Mouse (Mus musculus) heart, postnatal 0 days (tissue): ENCODE data around the gene Rab10. TPM values are rescaled to one million over a fixed set of nuclear protein-coding genes. Genes with fewer than 3 reads are reported as not detected.

Source experiments
- ATAC-seq: fragments of 200-750 bp; cut with Nextera tagmentation; 2 replicates; pipeline ENCODE4 v1.8.0; 2017; ENCODE audit warnings: low read depth, moderate number of reproducible peaks, moderate library complexity; ENCODE audit not compliant: insufficient read depth
- DNase-seq: peaks from one replicate; pipeline ENCODE4 v3.0.0-alpha.2; 2016; ENCODE audit warnings: low spot score
- H3K27ac ChIP-seq: fragments of 300-500 bp; sonication (generic); 2 replicates; pipeline ENCODE4 v1.5.1; 2014; ENCODE audit warnings: low read depth, mild to moderate bottlenecking
- H3K27me3 ChIP-seq: fragments of 300-500 bp; sonication (generic); 2 replicates; pipeline ENCODE4 v1.6.1; 2014; ENCODE audit warnings: low read length, mixed read lengths; ENCODE audit not compliant: control insufficient read depth, insufficient read depth
- H3K36me3 ChIP-seq: fragments of 300-500 bp; sonication (generic); replicated peaks from 2 replicates; pipeline ENCODE4 v1.6.1; 2014; ENCODE audit warnings: low read length, mixed read lengths; ENCODE audit not compliant: control insufficient read depth, insufficient read depth
- H3K4me1 ChIP-seq: fragments of 300-500 bp; sonication (generic); 2 replicates; pipeline ENCODE4 v1.6.1; 2014; ENCODE audit warnings: antibody characterized with exemption; ENCODE audit not compliant: control insufficient read depth, insufficient read depth
- H3K4me2 ChIP-seq: fragments of 300-500 bp; sonication (generic); 2 replicates; pipeline ENCODE4 v1.6.1; 2014; ENCODE audit warnings: low read depth, mild to moderate bottlenecking, low read length, moderate library complexity
- H3K4me3 ChIP-seq: fragments of 300-500 bp; sonication (generic); 2 replicates; pipeline ENCODE4 v1.5.1; 2014; ENCODE audit warnings: low read depth, low read length
- H3K9ac ChIP-seq: fragments of 300-500 bp; sonication (generic); replicated peaks from 2 replicates; pipeline ENCODE4 v1.6.1; 2014; ENCODE audit warnings: low read depth, low read length, mixed read lengths
- H3K9me3 ChIP-seq: fragments of 300-500 bp; sonication (generic); replicated peaks from 2 replicates; pipeline ENCODE4 v1.6.1; 2016; ENCODE audit warnings: low read length; ENCODE audit not compliant: control insufficient read depth
- CTCF ChIP-seq: IDR thresholded peaks from 2 replicates; pipeline ENCODE4 v1.5.1; 2016; ENCODE audit warnings: antibody characterized with exemption, control low read depth, low read depth
- EP300 ChIP-seq: IDR thresholded peaks from 2 replicates; pipeline ENCODE4 v1.6.1; 2016; ENCODE audit warnings: antibody characterized with exemption, low read depth
- WGBS: fragments of 180-500 bp; shearing (Covaris S2); extraction: QIAGEN DNeasy Blood & Tissue Kit; methylation state at CpG from one replicate; pipeline ENCODE4 v1.1.7; 2014; 5-methylcytosine and 5-hydroxymethylcytosine counted together
- polyA plus RNA-seq: library from polyadenylated mRNA; unstranded; fragments of >200 nt; fragmentation: Nextera tagmentation; extraction: Ambion mirVana; gene quantifications from 2 replicates; pipeline ENCODE4 v1.2.1, GENCODE M21; 2015
- total RNA-seq: library from RNA; depleted of rRNA; stranded (reverse); fragments of >200 nt; gene quantifications from 2 replicates; pipeline ENCODE4 v1.2.3, GENCODE M21; 2014; ENCODE audit warnings: low replicate concordance

Rab10 gene
- total and polyA plus RNA-seq, 2 experiments from 2014 or later: 56.2 to 91.4 TPM

DNA sequence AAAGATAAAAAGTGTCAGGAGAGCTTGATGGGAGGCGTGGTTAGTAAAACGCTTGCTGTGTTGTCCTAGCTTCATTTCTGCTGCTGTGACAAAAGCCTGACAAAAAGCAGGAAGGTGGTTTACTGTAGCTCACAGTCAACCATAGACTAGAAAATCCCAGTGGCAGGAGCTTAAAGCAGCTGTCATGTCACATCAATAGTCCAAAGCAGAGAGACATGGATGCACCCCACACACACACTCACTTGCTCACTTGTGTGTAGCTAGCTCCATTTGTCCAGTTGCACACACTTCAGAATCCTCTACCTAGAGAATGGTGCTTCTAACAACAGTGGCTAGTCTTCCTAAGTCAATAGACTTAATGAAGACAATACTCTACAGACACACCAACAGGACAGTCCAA is 42.4 kb downstream of the Rab10 start:
- 83% methylated on average over 2 of the region's 2 CpGs for WGBS
- Histone ChIP-seq H3K9ac (no peak overlapping the region), H3K27me3 (no peaks in the 10 kb centered on the region), H3K4me1 (0 out of 2 replicates have a peak, but pooled peaks cover 3% of the 10 kb centered on the region), H3K4me2 (no peak overlapping the region), H3K4me3 (no peak overlapping the region), H3K27ac (no peak overlapping the region), H3K9me3 (no peaks in the 10 kb centered on the region), H3K36me3 (peaks cover 3% of the 10 kb centered on the region; the same call in 1 of the 2 replicates)
- DNase-seq (no peak), ATAC-seq (no peak)
- TF ChIP-seq EP300 (no peak), CTCF (no peak)

DNA sequence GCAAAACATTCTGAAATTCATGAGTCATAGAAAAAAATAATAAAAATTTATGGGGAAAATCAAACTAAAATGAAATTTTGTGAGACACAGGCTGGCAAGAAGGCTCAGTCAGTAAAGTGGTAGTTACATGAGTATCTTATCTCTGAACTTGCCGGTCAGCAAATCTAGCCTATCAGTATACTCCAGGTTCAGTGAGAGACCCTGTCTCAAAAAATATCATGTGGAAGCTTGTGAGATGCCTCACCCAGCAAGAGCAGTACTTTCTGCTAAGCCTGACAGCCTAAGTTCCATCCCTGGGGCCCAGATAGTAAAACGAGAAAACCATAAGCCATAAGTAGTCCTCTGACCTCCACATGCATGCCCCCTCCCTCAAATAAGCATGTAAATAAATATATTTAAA is 44.6 kb downstream of the Rab10 start:
- no peak overlapping the region for H3K4me2 ChIP-seq
- H3K9ac ChIP-seq: no peak overlapping the region
- no peaks in the 10 kb centered on the region for H3K9me3 ChIP-seq
- H3K36me3 ChIP-seq: peaks cover 3% of the 10 kb centered on the region; the same call in 1 of the 2 replicates
- H3K27me3 ChIP-seq: no peaks in the 10 kb centered on the region
- H3K4me1 ChIP-seq: 0 out of 2 replicates have a peak, but pooled peaks cover 3% of the 10 kb centered on the region
- DNase-seq: no peak
- no peak for ATAC-seq
- no peak overlapping the region for H3K4me3 ChIP-seq
- 66% methylated on average over 2 of the region's 2 CpGs for WGBS
- H3K27ac ChIP-seq: no peak overlapping the region
- TF ChIP-seq CTCF (no peak), EP300 (no peak)

GRCm38 (mm10) chr12:3264449-3264848 is 45.3 kb downstream of the Rab10 start:
- Histone ChIP-seq H3K4me1 (0 out of 2 replicates have a peak, but pooled peaks cover 3% of the 10 kb centered on the region), H3K27me3 (no peaks in the 10 kb centered on the region), H3K9me3 (no peaks in the 10 kb centered on the region), H3K36me3 (peaks cover 3% of the 10 kb centered on the region; the same call in 1 of the 2 replicates), H3K9ac (no peak overlapping the region), H3K27ac (no peak overlapping the region), H3K4me3 (no peak overlapping the region), H3K4me2 (no peak overlapping the region)
- DNase-seq (no peak), ATAC-seq (no peak)
- TF ChIP-seq CTCF (no peak), EP300 (no peak)
- WGBS: 46% methylated on average over 2 of the region's 2 CpGs

DNA sequence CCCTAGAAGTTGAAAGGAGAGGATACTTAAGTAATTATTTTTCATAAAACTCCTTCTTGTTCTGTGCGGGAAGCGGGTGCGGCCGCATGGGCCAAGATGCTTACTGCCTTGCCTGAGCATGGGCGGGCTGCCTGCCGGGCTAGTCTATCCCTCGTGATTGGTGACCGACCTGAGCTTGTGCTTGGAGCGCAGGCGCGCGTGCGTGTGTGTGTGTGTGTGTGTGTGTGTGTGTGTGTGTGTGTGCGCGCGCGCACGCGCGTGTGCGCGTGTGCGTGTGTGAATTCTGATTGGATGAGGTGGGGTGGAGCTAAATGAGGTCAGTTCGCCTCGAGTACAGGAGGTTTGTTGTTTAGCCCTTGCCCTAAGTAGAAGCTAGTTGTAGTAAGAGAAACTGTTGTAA is 48.2 kb downstream of the Rab10 start:
- DNase-seq (no peak), ATAC-seq (no peak)
- no peak overlapping the region for H3K4me3 ChIP-seq
- H3K9ac ChIP-seq: no peak overlapping the region
- 0 out of 2 replicates have a peak, but pooled peaks cover 3% of the 10 kb centered on the region for H3K4me1 ChIP-seq
- 97% methylated on average over 25 of the region's 25 CpGs for WGBS
- no peak overlapping the region for H3K4me2 ChIP-seq
- H3K27me3 ChIP-seq: no peaks in the 10 kb centered on the region
- H3K36me3 ChIP-seq: peaks cover 3% of the 10 kb centered on the region
- TF ChIP-seq CTCF: no peak
- TF ChIP-seq EP300: no peak
- H3K27ac ChIP-seq: no peak overlapping the region
- no peaks in the 10 kb centered on the region for H3K9me3 ChIP-seq

DNA sequence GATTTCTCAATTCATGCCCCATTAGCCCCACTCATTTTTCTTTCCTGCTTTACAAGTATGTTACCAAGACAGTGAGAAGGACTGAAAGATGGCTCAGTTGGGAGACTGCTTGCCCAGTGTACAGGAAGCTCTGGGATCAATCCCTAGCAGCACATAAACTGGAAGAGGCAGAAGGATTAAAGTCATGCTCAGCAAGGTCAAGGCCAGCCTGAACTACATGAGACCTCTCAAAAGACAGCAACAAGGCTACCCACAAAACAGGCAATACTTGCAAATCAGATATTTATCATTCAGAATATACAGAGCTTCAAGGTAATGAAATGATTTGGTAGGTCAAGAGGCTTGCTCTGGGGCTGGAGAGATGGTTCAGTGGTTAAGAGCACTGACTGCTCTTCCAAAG is 53.8 kb downstream of the Rab10 start:
- Histone ChIP-seq H3K27me3 (no peaks in the 10 kb centered on the region), H3K36me3 (peaks cover 28% of the 10 kb centered on the region), H3K9me3 (no peaks in the 10 kb centered on the region), H3K4me1 (no peaks in the 10 kb centered on the region), H3K4me3 (no peak overlapping the region), H3K4me2 (no peak overlapping the region), H3K27ac (no peak overlapping the region), H3K9ac (no peak overlapping the region)
- ATAC-seq (no peak), DNase-seq (no peak)
- TF ChIP-seq EP300 (no peak), CTCF (no peak)

- TF ChIP-seq EP300: no peak
- TF ChIP-seq CTCF: no peak
- H3K4me3 ChIP-seq: no peak overlapping the region
- no peak overlapping the region for H3K27ac ChIP-seq
- DNase-seq: no peak
- no peaks in the 10 kb centered on the region for H3K27me3 ChIP-seq
- H3K36me3 ChIP-seq: peaks cover 32% of the 10 kb centered on the region
- H3K9ac ChIP-seq: no peak overlapping the region
- H3K4me1 ChIP-seq: no peaks in the 10 kb centered on the region
- H3K9me3 ChIP-seq: no peaks in the 10 kb centered on the region
- H3K4me2 ChIP-seq: no peak overlapping the region
- ATAC-seq: no peak
- WGBS: 93% methylated on average over 2 of the region's 2 CpGs
Observed at GRCm38 (mm10) chr12:3255435-3255834, 54.3 kb downstream of the Rab10 start.
